Mouse (Mus musculus): ENCODE data around the gene Ttc30a2. TPM values are rescaled to one million over a fixed set of nuclear protein-coding genes. Genes with fewer than 3 reads are reported as not detected.
A peak's percentile ranks its signal among the peaks of the same experiment; 100 is the strongest.
"Not testable (repeated sequence)": the region's sequence is repeated elsewhere in the genome, so short reads cannot be mapped to it uniquely, and the experiment has no call there.

Gene Ttc30a2
- polyA plus RNA-seq, 1 experiment from 2014 or later = 0.22 TPM

DNA sequence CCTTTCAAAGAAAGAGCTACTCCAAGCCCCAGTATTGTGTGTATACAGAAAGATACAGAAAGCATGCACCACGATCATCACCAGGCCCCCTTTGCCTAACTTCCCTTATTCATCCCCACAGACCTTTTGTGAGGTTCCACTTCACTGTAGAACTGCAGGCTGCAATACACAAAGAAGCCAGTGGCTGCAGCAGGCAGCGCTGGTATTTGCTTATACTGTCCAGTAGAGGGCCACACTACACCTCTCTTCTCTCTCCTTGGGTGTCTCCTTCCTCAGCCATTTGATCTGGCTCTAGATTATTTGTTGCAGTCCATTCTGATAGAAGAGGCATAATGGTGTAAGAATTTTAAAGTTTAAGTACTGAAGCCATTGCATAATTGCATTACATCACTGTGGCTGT is 7.2 kb upstream of the Ttc30a2 start:
- Histone ChIP-seq H3K4me1 (ENCODE audit: insufficient read depth) (peaks cover 2% of the 10 kb centered on the region; the same call in 1 of the 2 replicates), H3K27me3 (ENCODE audit: insufficient read depth, low read length) (no peaks in the 10 kb centered on the region), H3K27ac (ENCODE audit: low read depth) (no peak overlapping the region), H3K36me3 (replicated peaks; ENCODE audit: insufficient read depth, low read length) (no peaks in the 10 kb centered on the region), H3K4me2 (ENCODE audit: low read depth, low read length) (no peak overlapping the region), H3K9ac (replicated peaks) (no peak overlapping the region), H3K4me3 (ENCODE audit: low read depth, low read length) (no peak overlapping the region), H3K9me3 (ENCODE audit: low read length) (no peaks in the 10 kb centered on the region)
- ATAC-seq (peak; percentile 59; the same call in 1 of the 2 replicates), DNase-seq (peak; percentile 43)
- TF ChIP-seq EP300 (IDR thresholded peaks at IDR 0.05; ENCODE audit: low read depth) (no peak), CTCF (IDR thresholded peaks at IDR 0.05; ENCODE audit: low read depth) (peak; percentile 92)
- WGBS (ENCODE audit: insufficient replicate concordance) = 0% methylated on average over 2 of the region's 2 CpGs

DNA sequence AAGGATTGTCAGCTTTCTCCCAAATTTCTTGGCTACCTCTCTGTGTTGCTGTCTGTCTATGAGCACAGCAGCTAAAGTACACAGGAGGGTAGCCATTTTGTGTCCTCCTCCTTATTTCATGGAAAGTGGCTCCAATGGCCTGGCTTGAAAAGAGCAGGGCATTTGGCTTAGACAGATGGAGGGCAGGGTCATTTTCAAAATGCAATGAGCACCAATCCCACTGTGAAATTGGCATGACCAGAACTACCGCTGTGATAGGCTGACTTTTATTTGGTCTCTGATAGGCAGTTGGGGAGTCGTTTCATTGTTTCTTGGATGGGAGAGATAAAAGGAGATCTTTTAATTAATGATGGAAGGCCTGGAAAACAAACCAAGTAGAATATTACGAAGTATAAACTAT is 5.9 kb upstream of the Ttc30a2 start:
- 73% methylated on average over 3 of the region's 3 CpGs for WGBS (ENCODE audit: insufficient replicate concordance)
- H3K27me3 ChIP-seq (ENCODE audit: insufficient read depth, low read length) = no peaks in the 10 kb centered on the region
- no peaks in the 10 kb centered on the region for H3K36me3 ChIP-seq (replicated peaks; ENCODE audit: insufficient read depth, low read length)
- no peak overlapping the region for H3K9ac ChIP-seq (replicated peaks)
- ATAC-seq (no peak), DNase-seq (no peak)
- no peak overlapping the region for H3K27ac ChIP-seq (ENCODE audit: low read depth)
- TF ChIP-seq CTCF (IDR thresholded peaks at IDR 0.05; ENCODE audit: low read depth) (no peak), EP300 (IDR thresholded peaks at IDR 0.05; ENCODE audit: low read depth) (no peak)
- H3K9me3 ChIP-seq (ENCODE audit: low read length) = no peaks in the 10 kb centered on the region
- H3K4me3 ChIP-seq (ENCODE audit: low read depth, low read length) = no peak overlapping the region
- peaks cover 2% of the 10 kb centered on the region; the same call in 1 of the 2 replicates for H3K4me1 ChIP-seq (ENCODE audit: insufficient read depth)
- H3K4me2 ChIP-seq (ENCODE audit: low read depth, low read length) = no peak overlapping the region

DNA sequence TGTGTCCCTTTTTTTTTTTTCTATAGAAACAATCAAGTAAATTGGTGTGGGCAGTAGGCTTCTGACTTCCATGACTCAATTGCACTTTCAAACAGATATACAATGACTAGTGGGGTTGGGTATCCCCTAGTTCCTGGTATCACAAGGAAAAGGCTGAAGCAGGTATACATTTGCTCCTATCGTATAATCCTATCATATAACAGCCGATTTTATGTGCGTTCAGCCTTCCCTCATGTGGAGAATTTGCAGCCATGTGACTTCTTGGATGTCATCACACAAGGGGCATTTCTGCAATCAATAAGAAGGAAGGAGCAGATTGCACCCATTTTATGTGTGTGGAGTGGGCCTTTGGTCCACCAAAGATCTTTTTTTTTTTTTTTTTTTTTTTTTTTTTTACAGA is 5.1 kb upstream of the Ttc30a2 start:
- no peak overlapping the region for H3K4me3 ChIP-seq (ENCODE audit: low read depth, low read length)
- WGBS (ENCODE audit: insufficient replicate concordance) = 82% methylated on average over 3 of the region's 3 CpGs
- no peaks in the 10 kb centered on the region for H3K27me3 ChIP-seq (ENCODE audit: insufficient read depth, low read length)
- TF ChIP-seq CTCF (IDR thresholded peaks at IDR 0.05; ENCODE audit: low read depth) = no peak
- TF ChIP-seq EP300 (IDR thresholded peaks at IDR 0.05; ENCODE audit: low read depth) = no peak
- no peak overlapping the region for H3K4me2 ChIP-seq (ENCODE audit: low read depth, low read length)
- no peak overlapping the region for H3K27ac ChIP-seq (ENCODE audit: low read depth)
- H3K36me3 ChIP-seq (replicated peaks; ENCODE audit: insufficient read depth, low read length) = no peaks in the 10 kb centered on the region
- no peaks in the 10 kb centered on the region for H3K9me3 ChIP-seq (ENCODE audit: low read length)
- no peak overlapping the region for H3K9ac ChIP-seq (replicated peaks)
- DNase-seq = no peak
- peaks cover 2% of the 10 kb centered on the region; the same call in 1 of the 2 replicates for H3K4me1 ChIP-seq (ENCODE audit: insufficient read depth)
- ATAC-seq = no peak

DNA sequence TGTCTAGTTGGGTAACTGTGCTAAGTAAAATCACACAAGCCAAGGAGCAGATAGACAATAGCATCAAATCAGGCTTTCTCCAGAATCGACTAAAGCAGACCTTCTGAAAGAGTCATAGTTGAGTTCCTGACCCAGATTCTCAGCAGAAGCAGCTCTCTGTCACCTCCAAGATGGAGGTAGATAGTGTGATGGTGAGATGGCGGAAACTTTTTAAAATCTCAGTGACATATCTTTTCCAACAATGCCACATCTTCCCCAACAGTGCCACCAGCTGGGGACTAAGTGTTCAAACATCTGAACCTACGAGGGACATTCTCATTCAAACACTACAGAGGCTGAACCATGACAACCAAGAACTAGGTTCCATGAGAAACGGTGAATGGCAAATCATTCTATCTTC is 4.7 kb upstream of the Ttc30a2 start:
- Histone ChIP-seq H3K9me3 (ENCODE audit: low read length) (no peaks in the 10 kb centered on the region), H3K9ac (replicated peaks) (no peak overlapping the region), H3K27ac (ENCODE audit: low read depth) (no peak overlapping the region), H3K4me1 (ENCODE audit: insufficient read depth) (peaks cover 2% of the 10 kb centered on the region; the same call in 1 of the 2 replicates), H3K36me3 (replicated peaks; ENCODE audit: insufficient read depth, low read length) (no peaks in the 10 kb centered on the region), H3K27me3 (ENCODE audit: insufficient read depth, low read length) (no peaks in the 10 kb centered on the region), H3K4me3 (ENCODE audit: low read depth, low read length) (no peak overlapping the region), H3K4me2 (ENCODE audit: low read depth, low read length) (no peak overlapping the region)
- TF ChIP-seq CTCF (IDR thresholded peaks at IDR 0.05; ENCODE audit: low read depth) (0 out of 2 replicates have a peak, but pooled peaks have one; percentile 8), EP300 (IDR thresholded peaks at IDR 0.05; ENCODE audit: low read depth) (no peak)
- WGBS (ENCODE audit: insufficient replicate concordance) = 91% methylated on average over 4 of the region's 4 CpGs
- DNase-seq (no peak), ATAC-seq (no peak)

DNA sequence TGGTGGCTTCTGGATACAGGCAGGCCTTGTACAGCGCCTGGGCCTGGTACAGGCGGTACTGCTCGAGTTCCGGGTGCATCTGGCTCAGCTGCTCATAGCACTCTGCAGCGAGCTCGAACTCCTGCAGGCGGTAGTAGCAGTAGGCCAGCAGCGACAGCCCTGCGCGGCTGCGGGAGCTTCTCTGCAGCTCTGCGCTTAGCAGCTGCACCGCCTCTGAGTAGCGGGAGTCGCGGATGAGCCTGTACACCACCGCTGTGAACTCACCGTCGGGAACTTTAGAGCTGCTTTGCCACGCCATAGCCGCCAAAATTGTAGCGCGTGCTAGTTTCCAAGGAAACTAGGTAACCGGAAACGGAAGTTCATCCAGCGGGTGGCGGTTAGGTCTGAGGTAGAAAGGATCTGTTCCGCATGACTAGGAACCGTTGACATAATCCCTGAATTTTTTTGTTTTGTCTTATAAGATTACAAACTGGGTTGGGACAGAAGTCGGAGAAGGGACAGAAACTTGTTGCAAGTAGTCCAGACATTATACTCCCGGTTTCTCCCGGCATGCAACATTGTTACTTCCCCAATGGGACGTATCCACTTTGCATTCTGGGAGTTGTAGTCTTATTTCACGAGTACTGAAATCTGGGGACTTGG is 3.6 kb upstream of the Ttc30a2 start, which contains the start of gene Ttc30a1:
Gene Ttc30a1, minus strand, starts transcription at position 528 of the 642 bp plus-strand sequence.
- TF ChIP-seq EP300 (IDR thresholded peaks at IDR 0.05; ENCODE audit: low read depth) = peak; percentile 73; the same call in 1 of the 2 replicates

DNA sequence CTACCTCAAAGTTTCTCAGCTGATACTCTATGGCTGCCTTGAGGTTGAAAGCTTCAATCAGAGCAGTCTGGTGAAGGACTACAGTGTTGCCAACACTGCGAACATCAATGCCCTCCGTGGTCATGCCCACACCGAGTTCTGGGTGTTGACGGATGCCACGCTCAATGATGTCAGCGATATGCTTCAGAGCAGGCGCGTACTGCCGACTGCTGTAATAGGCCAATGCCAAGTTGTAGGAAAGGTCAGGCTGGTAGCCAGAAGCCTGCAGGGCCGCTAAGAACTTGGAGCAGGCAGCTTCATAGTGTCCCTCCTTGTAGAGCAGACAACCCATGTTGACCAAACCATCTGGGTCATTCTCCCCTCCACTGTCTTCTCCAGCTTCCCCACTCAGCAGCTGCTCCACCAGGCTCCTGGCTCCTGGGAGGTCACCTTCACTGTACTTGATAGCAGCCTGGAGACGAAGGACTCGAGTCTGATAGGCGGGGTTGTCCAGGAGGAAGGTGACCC is 3.0 kb upstream of the Ttc30a2 start:
- H3K9ac ChIP-seq (replicated peaks); H3K4me1 ChIP-seq (ENCODE audit: insufficient read depth); H3K27me3 ChIP-seq (ENCODE audit: insufficient read depth, low read length); H3K9me3 ChIP-seq (ENCODE audit: low read length); ATAC-seq; DNase-seq; H3K36me3 ChIP-seq (replicated peaks; ENCODE audit: insufficient read depth, low read length); H3K27ac ChIP-seq (ENCODE audit: low read depth): not testable (repeated sequence)
- H3K4me2 ChIP-seq (ENCODE audit: low read depth, low read length) = peak overlapping the region; percentile 70
- H3K4me3 ChIP-seq (ENCODE audit: low read depth, low read length) = peak overlapping the region; percentile 61; the same call in 1 of the 2 replicates
- WGBS (ENCODE audit: insufficient replicate concordance) = 87% methylated on average over 12 of the region's 13 CpGs

More for the DNA sequence above, 3.6 kb upstream of the Ttc30a2 start, which contains the start of gene Ttc30a1:
- H3K27me3 ChIP-seq (ENCODE audit: insufficient read depth, low read length); H3K9me3 ChIP-seq (ENCODE audit: low read length); H3K4me1 ChIP-seq (ENCODE audit: insufficient read depth); H3K36me3 ChIP-seq (replicated peaks; ENCODE audit: insufficient read depth, low read length): not testable (repeated sequence)
- peak; percentile 82 for ATAC-seq
- DNase-seq = peak; percentile 78
- WGBS (ENCODE audit: insufficient replicate concordance) = 4% methylated on average over 25 of the region's 34 CpGs
- Histone ChIP-seq H3K4me3 (ENCODE audit: low read depth, low read length) (peak within 1 kb of the TSS; percentile 61), H3K4me2 (ENCODE audit: low read depth, low read length) (peak within 1 kb of the TSS; percentile 70), H3K9ac (replicated peaks) (peak within 1 kb of the TSS; percentile 57), H3K27ac (ENCODE audit: low read depth) (peak within 1 kb of the TSS; percentile 44; the same call in 1 of the 2 replicates)

DNA sequence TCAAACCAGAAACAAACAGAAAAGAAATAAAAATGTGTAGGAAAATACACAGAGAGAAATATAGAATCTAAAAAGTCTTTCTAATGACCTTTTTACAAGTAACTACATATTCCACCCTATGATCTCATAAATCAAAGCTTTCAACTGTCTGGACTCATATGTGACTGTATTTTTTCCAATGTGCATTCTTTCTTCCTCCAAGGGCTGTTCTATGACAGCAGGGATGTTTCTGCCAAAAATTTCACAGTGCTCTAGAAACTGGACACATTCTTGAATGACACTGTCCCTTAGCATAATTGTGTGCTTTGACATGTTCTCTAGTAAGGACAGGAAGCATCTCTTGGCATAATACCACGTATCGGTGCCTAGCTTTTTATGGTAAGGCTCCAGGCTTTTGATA is 1.9 kb downstream of the Ttc30a2 start:
- H3K9me3 ChIP-seq (ENCODE audit: low read length); H3K4me3 ChIP-seq (ENCODE audit: low read depth, low read length); H3K27ac ChIP-seq (ENCODE audit: low read depth); H3K4me2 ChIP-seq (ENCODE audit: low read depth, low read length); H3K36me3 ChIP-seq (replicated peaks; ENCODE audit: insufficient read depth, low read length); DNase-seq; H3K27me3 ChIP-seq (ENCODE audit: insufficient read depth, low read length); ATAC-seq; H3K4me1 ChIP-seq (ENCODE audit: insufficient read depth); H3K9ac ChIP-seq (replicated peaks): not testable (repeated sequence)
- WGBS (ENCODE audit: insufficient replicate concordance) = 79% methylated on average over 2 of the region's 2 CpGs

All from liver, postnatal 0 days (tissue).